Mouse (Mus musculus) midbrain, embryonic 15.5 days (tissue): ENCODE results near the gene Zfp937. TPM values are rescaled to one million over a fixed set of nuclear protein-coding genes. Genes with fewer than 3 reads are reported as not detected.

Experiments
- polyA plus RNA-seq: library from polyadenylated mRNA; unstranded; fragments of >200 nt; fragmentation: Nextera tagmentation; extraction: Ambion mirVana; gene quantifications from 2 replicates; pipeline ENCODE4 v1.2.1, GENCODE M21; 2015

Zfp937 gene
- polyA plus RNA-seq, 1 experiment from 2014 or later = 11.9 TPM

Other genes with a start within 250 kb of the Zfp937 start
- 10.6 and 12.6 TPM in 2 replicates for gene Zfp120, start 81.4 kb upstream of the Zfp937 start, polyA plus RNA-seq
- gene Gm10770, start 38.4 kb upstream of the Zfp937 start, polyA plus RNA-seq = not detected in 2 replicates
- not detected in 2 replicates for gene Gm14139, start 36.3 kb upstream of the Zfp937 start, polyA plus RNA-seq
- gene Gm21994, start 37.5 kb downstream of the Zfp937 start, polyA plus RNA-seq = 3.0 and 3.2 TPM in 2 replicates
- not detected in 2 replicates for gene Gm14124, start 39.4 kb downstream of the Zfp937 start, polyA plus RNA-seq
- gene Gm10130, start 105.6 kb downstream of the Zfp937 start, polyA plus RNA-seq = 0.75 and 1.3 TPM in 2 replicates
- 15.2 and 15.9 TPM in 2 replicates for gene 3300002I08Rik, start 144.7 kb downstream of the Zfp937 start, polyA plus RNA-seq
- 8.0 and 8.5 TPM in 2 replicates for gene Zfp442, start 233.4 kb downstream of the Zfp937 start, polyA plus RNA-seq